Mouse (Mus musculus) lung, postnatal 0 days (tissue): ENCODE measurements at regions not wholly inside any gene's neighbourhood (a gene's known extent, or its start where the extent isn't known, plus 50 kb on each side); places are given as distances from the start of the nearest gene placed in this dataset.

Source experiments
- ATAC-seq: fragments of 200-750 bp; cut with Nextera tagmentation; 2 replicates; pipeline ENCODE4 v1.8.0; 2017; ENCODE audit warnings: moderate library complexity
- DNase-seq: peaks from one replicate; pipeline ENCODE4 v3.0.0-alpha.2; 2016; ENCODE audit warnings: low spot score
- H3K27ac ChIP-seq: fragments of 300-500 bp; sonication (generic); 2 replicates; pipeline ENCODE4 v1.5.1; 2014; ENCODE audit warnings: antibody characterized with exemption, mild to moderate bottlenecking, low read length, mixed read lengths
- H3K27me3 ChIP-seq: fragments of 300-500 bp; sonication (generic); replicated peaks from 2 replicates; pipeline ENCODE4 v1.6.1; 2014; ENCODE audit warnings: low read length, mixed read lengths; ENCODE audit not compliant: insufficient read depth
- H3K36me3 ChIP-seq: fragments of 300-500 bp; sonication (generic); 2 replicates; pipeline ENCODE4 v1.6.1; 2014; ENCODE audit warnings: low read length, mixed read lengths; ENCODE audit not compliant: insufficient read depth
- H3K4me1 ChIP-seq: fragments of 300-500 bp; sonication (generic); 2 replicates; pipeline ENCODE4 v1.6.1; 2014; ENCODE audit warnings: antibody characterized with exemption, low read depth, low read length, mixed read lengths; ENCODE audit not compliant: insufficient read depth
- H3K4me2 ChIP-seq: fragments of 300-500 bp; sonication (generic); replicated peaks from 2 replicates; pipeline ENCODE4 v1.6.1; 2014; ENCODE audit warnings: low read depth, mild to moderate bottlenecking, low read length, moderate library complexity, mixed read lengths
- H3K4me3 ChIP-seq: fragments of 300-500 bp; sonication (generic); 2 replicates; pipeline ENCODE4 v1.5.1; 2014; ENCODE audit warnings: low read depth, low read length
- H3K9ac ChIP-seq: fragments of 300-500 bp; sonication (generic); replicated peaks from 2 replicates; pipeline ENCODE4 v1.6.1; 2014; ENCODE audit warnings: low read depth, mild to moderate bottlenecking
- H3K9me3 ChIP-seq: fragments of 300-500 bp; sonication (generic); 2 replicates; pipeline ENCODE4 v1.6.1; 2016; ENCODE audit warnings: low read length, mixed read lengths
- CTCF ChIP-seq: IDR thresholded peaks from 2 replicates; pipeline ENCODE4 v1.5.1; 2016; ENCODE audit warnings: antibody characterized with exemption, mild to moderate bottlenecking
- EP300 ChIP-seq: IDR thresholded peaks from 2 replicates; pipeline ENCODE4 v1.6.1; 2016; ENCODE audit warnings: antibody characterized with exemption, mild to moderate bottlenecking, control low read depth
- WGBS: fragments of 180-500 bp; shearing (Covaris S2); extraction: QIAGEN DNeasy Blood & Tissue Kit; methylation state at CpG from one replicate; pipeline ENCODE4 v1.1.7; 2014; 5-methylcytosine and 5-hydroxymethylcytosine counted together

DNA sequence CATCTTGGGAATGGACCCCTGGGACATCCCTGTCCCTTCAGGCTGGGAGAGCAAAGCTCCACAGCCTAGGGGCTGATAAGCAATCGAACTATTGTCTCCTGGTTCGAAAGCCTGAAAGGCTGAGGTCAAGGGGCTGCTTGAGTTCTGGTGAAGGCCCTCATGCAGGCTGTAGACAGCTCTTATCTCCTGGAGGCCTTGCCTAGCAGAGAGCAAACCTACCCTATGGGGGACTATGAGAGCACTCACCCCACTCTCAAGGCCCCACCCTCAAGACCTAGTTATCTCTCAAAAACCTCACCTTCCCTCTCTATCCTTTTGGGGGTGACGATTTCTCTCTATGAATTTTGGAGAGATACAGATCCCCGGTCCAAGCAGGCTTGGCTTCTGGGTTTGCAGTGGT, 92.8 kb downstream of the Gadd45g start:
- Histone ChIP-seq H3K27ac (no peak overlapping the region), H3K4me1 (no peaks in the 10 kb centered on the region), H3K9ac (no peak overlapping the region), H3K9me3 (no peaks in the 10 kb centered on the region), H3K36me3 (no peaks in the 10 kb centered on the region), H3K4me2 (no peak overlapping the region), H3K27me3 (no peaks in the 10 kb centered on the region), H3K4me3 (no peak overlapping the region)
- 69% methylated on average over 4 of the region's 4 CpGs for WGBS
- no peak for TF ChIP-seq CTCF
- TF ChIP-seq EP300, result no peak
- no peak for ATAC-seq
- DNase-seq, result no peak

DNA sequence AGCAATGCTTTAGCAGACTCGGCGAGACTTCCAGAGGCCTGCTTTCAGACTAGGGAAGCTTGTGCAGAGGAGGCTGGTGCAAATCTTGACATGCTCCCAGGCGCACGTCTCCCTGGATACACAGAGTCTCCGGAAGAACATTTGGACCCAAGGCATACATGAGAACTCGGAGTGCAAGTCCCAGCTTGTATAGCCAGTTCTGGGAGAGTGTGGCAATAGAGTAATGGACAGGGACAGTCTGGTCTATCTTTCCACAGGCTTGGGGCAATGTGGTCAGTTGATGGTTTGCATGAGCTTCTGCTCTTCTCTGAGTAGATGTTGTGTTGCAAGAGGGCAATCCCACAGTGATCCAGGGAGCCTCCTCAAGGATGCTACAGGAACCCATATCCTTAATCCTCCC, 93.2 kb downstream of the Gadd45g start:
- Histone ChIP-seq H3K9ac (no peak overlapping the region), H3K4me3 (no peak overlapping the region), H3K36me3 (no peaks in the 10 kb centered on the region), H3K9me3 (no peaks in the 10 kb centered on the region), H3K27ac (no peak overlapping the region), H3K4me1 (no peaks in the 10 kb centered on the region), H3K4me2 (no peak overlapping the region), H3K27me3 (no peaks in the 10 kb centered on the region)
- WGBS, result 91% methylated on average over 6 of the region's 6 CpGs
- ATAC-seq (no peak), DNase-seq (no peak)
- no peak for TF ChIP-seq CTCF
- no peak for TF ChIP-seq EP300

DNA sequence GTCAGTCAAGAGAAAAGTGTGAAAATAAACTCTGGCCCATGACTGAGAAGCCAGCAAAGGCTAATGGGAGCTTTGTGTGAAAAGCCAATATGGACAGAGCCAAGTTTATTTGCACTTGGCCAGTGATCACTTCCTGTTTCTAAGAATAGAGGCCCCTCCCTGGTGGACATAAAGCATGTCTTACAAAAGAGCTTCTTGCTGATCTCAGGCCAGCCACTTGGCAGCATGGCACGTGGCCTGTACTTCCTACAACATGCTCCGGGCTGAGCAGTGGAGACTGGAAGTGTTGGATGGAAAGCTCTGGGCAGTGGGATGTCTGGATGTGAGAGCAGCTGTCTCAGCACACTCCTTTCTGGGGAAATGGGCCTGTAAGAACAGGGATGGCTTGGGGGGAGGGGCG, 99.7 kb downstream of the Gadd45g start:
- Histone ChIP-seq H3K36me3 (no peaks in the 10 kb centered on the region), H3K4me3 (no peak overlapping the region), H3K4me2 (no peak overlapping the region), H3K27me3 (no peaks in the 10 kb centered on the region), H3K27ac (no peak overlapping the region), H3K4me1 (peaks cover 13% of the 10 kb centered on the region; the same call in 1 of the 2 replicates), H3K9ac (no peak overlapping the region), H3K9me3 (no peaks in the 10 kb centered on the region)
- WGBS, result 26% methylated on average over 3 of the region's 3 CpGs
- ATAC-seq (peak; percentile 90), DNase-seq (peak; percentile 96)
- TF ChIP-seq EP300 (peak; percentile 73), CTCF (0 out of 2 replicates have a peak, but pooled peaks have one; percentile 15)

DNA sequence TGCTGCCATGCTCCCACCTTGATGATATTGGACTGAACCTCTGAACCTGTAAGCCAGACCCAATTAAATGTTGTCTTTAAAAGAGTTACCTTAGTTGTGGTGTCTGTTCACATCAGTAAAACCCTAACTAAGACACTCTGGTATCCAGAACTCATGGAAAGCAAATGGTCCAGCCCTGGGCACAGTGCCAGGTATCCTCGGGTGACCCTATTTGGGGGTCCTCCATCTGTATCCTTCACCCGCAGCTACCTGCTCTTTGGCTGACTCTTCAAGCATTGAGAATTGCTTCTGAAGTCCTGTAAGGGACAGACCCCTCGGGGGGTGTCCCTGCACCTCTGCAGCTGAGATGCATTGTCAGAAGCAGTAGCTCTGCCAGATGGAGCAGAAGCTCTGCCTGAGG, 102.4 kb downstream of the Gadd45g start:
- Histone ChIP-seq H3K27ac (no peak overlapping the region), H3K27me3 (no peaks in the 10 kb centered on the region), H3K9me3 (no peaks in the 10 kb centered on the region), H3K4me3 (no peak overlapping the region), H3K36me3 (no peaks in the 10 kb centered on the region), H3K4me1 (peaks cover 13% of the 10 kb centered on the region; the same call in 1 of the 2 replicates), H3K4me2 (no peak overlapping the region), H3K9ac (no peak overlapping the region)
- ATAC-seq (no peak), DNase-seq (no peak)
- 89% methylated on average over 3 of the region's 3 CpGs for WGBS
- TF ChIP-seq EP300, result no peak
- TF ChIP-seq CTCF, result no peak

DNA sequence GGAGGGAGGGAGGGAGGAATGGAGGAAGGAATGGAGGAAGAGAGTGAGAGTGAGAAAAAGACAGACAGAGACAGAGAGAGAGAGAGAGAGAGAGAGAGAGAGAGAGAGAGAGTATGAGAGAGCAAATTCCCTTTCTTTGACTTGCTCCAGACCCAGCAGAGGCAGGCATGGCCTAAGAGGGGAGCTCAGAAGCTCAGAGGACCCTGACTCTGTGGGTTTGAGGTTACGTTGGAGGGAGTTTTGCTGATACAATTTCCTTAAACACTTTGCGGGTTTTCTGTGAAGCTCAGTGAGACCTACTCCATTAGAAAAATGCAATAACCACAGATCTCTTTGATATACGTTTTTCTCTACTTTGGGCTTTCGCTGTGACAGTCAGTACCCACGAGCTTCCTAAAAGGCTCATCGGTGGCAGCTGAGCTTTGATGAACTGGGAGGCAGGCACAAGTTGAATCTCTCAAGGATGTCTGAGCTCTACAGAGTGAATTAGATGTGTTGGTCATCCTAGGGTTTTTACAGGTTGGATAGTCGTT, 105.1 kb downstream of the Gadd45g start:
- no peak for TF ChIP-seq EP300
- TF ChIP-seq CTCF, result no peak
- no peak for DNase-seq
- no peak for ATAC-seq

DNA sequence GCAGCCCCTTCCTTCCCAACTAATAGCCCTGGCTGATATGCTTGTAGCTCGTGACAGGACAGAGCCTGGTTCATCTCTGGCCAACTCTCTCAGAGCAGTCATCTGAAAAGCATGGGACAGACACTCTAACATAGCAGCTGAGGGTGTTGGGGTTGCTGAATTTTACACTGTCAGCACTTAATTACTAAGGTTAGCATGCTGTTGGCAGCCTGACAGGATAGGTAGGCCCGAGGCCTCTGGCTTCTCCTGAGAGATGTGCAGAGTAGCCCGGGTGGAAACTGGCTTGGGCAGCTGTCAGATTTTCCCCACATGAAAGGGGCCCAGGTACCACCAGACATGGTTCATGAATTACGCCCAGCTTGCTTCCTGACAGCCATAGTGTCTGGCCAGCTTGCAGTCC, 106.6 kb downstream of the Gadd45g start:
- no peaks in the 10 kb centered on the region for H3K27me3 ChIP-seq
- WGBS, result 69% methylated on average over 4 of the region's 4 CpGs
- no peaks in the 10 kb centered on the region for H3K9me3 ChIP-seq
- DNase-seq, result no peak
- H3K4me2 ChIP-seq, result no peak overlapping the region
- no peak overlapping the region for H3K9ac ChIP-seq
- ATAC-seq, result no peak
- TF ChIP-seq CTCF (no peak), EP300 (no peak)
- H3K4me1 ChIP-seq, result 0 out of 2 replicates have a peak, but pooled peaks cover 2% of the 10 kb centered on the region
- no peak overlapping the region for H3K27ac ChIP-seq
- no peaks in the 10 kb centered on the region for H3K36me3 ChIP-seq
- H3K4me3 ChIP-seq, result no peak overlapping the region

More for the DNA sequence above, 105.1 kb downstream of the Gadd45g start:
- Histone ChIP-seq H3K27me3 (no peaks in the 10 kb centered on the region), H3K36me3 (no peaks in the 10 kb centered on the region), H3K4me3 (no peak overlapping the region), H3K9me3 (no peaks in the 10 kb centered on the region), H3K27ac (no peak overlapping the region), H3K4me2 (no peak overlapping the region), H3K4me1 (peaks cover 3% of the 10 kb centered on the region; the same call in 1 of the 2 replicates), H3K9ac (no peak overlapping the region)
- WGBS, result 85% methylated on average over 7 of the region's 7 CpGs

DNA sequence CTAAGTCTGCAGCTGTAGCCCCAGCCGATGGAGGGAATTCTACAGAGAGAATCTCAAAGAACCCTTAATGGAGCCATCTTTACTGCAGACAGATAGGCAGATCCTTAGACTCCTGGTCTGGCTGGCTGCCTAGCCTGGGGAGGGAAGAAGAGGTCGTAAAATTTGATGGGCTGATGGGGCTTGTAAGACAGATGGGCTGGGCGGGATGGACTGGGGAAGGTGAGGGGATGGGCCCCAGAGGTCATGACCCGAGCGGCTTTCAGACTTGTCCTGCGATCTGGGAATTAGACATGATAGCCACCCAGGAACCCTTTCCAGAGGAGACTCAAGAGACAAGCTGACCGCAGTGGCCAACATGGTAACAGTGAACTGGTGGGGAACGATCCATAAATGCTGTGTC, 107.1 kb downstream of the Gadd45g start:
- no peak overlapping the region for H3K9ac ChIP-seq
- H3K4me3 ChIP-seq, result no peak overlapping the region
- H3K36me3 ChIP-seq, result no peaks in the 10 kb centered on the region
- H3K27me3 ChIP-seq, result no peaks in the 10 kb centered on the region
- H3K4me2 ChIP-seq, result no peak overlapping the region
- TF ChIP-seq EP300 (no peak), CTCF (no peak)
- H3K9me3 ChIP-seq, result no peaks in the 10 kb centered on the region
- 80% methylated on average over 8 of the region's 8 CpGs for WGBS
- DNase-seq (no peak), ATAC-seq (no peak)
- H3K4me1 ChIP-seq, result 0 out of 2 replicates have a peak, but pooled peaks cover 2% of the 10 kb centered on the region
- no peak overlapping the region for H3K27ac ChIP-seq
